Mouse (Mus musculus): ENCODE results near the gene Myf5. TPM values are rescaled to one million over a fixed set of nuclear protein-coding genes. Genes with fewer than 3 reads are reported as not detected.
A peak's percentile ranks its signal among the peaks of the same experiment; 100 is the strongest.

Gene Myf5
- 1 to 10 TPM; 1.1 to 2.6 TPM for total RNA-seq (2021)
- long read RNA-seq, experiment 1, partial matches to known transcripts = 0 of 1 reads
- long read RNA-seq, experiment 1, other reads (novel, unspliced or antisense) = 0 of 1 reads
- long read RNA-seq, experiment 2, partial matches to known transcripts = 1 of 1 reads
- long read RNA-seq, experiment 2, other reads (novel, unspliced or antisense) = 0 of 1 reads

DNA sequence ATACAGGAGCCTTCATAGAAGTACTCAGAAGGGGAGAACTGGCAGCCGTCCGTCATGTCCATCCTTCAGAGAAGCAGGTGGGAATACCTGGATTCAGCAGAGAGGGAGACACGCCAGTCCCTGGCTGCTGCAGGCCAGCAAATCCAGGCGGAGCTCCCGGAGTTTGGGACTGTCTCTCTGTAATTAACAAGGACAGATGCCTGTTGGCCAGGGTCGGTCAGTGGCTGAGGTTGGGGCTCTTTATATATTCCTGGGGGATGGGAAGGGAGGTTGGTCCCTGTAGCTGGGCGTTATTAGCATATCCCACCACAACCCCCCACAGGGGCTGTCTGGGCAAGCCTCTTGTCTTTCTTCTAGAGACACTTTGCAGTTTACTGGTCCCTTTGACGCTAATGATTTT lies at the start of gene Myf5:
TSS of gene Myf5 (minus strand) at position 265 of the 400 bp plus-strand sequence.
- no peak for DNase-seq (ENCODE audit: low spot score)

DNA sequence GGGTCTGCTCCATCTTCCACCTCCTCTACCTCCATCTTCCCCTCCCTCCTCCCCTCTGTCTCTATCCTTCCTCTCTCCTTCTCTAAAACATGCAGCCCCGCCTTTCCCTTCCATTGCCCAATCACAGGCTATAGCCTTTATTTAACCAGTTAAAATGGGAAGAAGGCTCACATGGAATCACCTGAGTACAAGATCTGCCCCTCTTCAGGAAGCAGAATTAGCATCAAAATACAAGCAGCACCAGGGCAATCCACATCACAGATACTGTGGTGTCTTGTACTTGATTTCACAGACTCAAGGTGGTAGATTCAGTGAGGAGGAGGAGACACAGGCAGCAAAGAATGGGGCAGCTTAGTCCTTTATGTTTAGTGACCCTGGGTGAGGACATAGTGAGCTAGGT lies 42.8 kb upstream of the Myf5 start:
- DNase-seq (ENCODE audit: low spot score) = no peak

DNA sequence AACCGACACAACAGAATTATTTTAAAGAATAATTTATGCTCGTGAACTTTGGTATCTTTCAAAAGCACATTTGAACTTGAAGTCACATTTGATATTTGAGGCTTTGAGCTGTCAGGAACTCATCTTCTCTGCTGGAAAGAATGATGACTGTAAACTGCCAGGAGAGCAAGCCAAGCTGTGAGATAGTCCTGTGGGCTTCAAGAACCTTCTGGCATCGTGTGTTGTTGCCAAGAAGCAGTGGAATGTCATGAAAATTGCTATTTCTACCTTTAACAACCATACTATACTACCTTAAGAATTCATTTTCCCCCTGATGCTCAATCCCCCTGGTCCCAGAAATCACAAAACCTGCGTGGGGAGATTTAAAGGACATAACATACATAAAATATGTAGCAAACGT lies 33.3 kb upstream of the Myf5 start:
- DNase-seq (ENCODE audit: low spot score) = no peak

DNA sequence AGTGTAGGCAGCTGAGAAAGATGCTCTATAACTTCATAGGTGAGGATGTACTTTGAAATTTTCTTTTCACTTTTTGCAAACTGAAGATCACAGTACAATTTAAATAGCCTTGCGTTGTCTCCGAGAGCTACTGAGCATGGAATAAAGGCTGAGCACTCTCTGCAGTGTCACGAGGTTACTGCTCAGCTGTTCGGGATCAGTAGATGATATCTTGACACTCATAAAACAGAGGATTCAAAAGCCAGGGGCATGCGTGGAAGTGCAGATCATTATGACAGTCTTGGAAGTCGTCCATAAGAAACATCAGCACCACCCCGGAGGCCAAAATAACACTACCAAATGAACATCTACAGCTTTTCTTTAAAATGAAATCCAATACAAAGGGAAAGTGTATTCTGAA lies 30.7 kb upstream of the Myf5 start:
- no peak for DNase-seq (ENCODE audit: low spot score)

DNA sequence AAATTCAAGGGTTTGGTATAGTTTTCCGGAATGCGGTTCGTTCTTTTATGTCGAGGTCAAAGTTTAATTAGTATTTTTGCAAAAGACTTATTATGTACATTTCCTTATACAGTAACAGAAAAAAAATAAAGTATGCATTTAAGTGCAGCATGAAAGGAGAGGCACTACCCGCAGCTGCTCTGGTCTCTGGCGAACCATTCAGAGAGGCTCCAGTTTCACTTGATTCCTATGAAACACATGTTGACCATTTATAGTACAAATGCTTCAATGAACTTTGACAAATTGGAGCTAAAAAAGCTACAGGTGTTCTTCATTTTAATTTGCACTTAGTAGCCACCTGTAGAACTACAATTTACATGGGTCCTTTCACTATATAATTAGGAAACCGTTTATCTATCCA lies 28.8 kb upstream of the Myf5 start:
- no peak for DNase-seq (ENCODE audit: low spot score)

DNA sequence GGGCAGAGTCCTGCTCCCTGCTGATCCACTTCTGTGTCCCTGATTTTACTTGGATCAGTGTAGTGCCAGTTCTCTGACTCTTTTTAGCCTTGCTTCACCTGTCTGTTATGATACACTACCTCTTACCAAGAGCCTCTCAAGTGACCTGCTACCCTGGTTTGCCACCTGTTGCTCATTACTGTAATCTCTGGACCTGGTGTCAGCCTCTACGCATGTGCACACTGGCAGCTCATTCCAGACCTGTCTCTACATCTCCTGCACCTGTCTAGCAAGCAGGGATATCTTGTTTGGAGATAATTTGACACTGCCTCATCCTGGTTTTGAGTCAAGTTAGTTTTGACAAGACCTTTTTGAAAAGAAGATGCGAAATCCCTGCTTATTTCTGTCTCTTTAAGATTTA lies 20.5 kb upstream of the Myf5 start:
- DNase-seq (ENCODE audit: low spot score) = peak; percentile 49

DNA sequence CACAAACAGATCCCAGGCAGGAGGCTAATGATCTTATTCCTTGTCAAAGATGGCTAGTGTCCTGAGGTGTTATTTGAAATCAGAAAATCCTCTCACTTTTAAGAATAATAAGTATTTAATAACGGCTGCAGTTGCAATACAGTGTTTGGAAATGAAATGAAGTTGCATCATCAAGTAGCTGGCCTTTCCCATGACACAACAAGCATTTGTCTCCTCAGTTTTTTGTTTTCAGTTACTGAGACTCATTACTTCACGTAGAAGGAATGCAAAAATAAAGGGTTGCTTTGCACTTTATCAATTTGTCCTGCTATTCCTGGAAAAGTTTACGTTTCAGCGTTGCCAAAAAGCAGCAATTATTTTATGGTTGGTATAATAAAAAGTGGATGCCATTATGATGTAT lies 17.5 kb upstream of the Myf5 start:
- DNase-seq (ENCODE audit: low spot score) = no peak

DNA sequence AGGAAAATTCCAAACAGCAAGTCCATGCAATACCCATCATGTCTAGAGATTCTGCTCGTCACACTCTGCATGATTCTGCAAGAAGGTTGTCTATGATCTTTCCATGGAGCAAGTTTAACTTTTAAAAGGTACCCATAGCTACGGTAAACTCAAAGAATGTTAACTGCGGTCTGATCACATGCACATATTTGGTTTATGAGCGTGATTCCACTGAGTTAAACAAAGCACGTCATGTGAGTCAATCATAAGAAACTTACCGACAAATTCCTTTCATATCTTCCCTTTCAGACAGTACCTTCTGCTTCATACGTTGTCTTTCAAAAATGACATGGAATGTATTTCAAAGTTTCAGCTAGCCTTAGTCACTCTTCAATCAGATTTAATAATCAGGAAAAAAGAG lies 16.3 kb upstream of the Myf5 start:
- DNase-seq (ENCODE audit: low spot score) = no peak

DNA sequence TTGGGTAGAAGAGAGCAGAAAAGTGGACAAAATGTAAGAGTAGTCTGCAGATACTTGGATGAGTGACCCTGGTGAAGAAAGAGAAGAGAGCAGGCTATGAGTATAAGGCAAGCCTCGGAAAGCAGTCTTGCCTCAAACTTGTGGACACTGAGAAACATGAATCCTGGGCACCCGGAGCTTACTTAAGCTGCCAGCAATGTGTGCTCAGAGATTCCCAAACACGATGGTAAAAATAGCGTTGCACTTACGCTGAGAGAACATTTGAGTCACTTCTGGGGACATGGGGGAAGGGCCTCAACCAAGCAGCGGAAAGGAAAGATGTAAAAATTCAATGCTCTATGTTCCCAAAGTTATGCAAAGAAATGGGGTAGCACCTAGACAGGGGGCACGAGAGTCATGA lies 13.7 kb upstream of the Myf5 start:
- peak; percentile 74 for DNase-seq (ENCODE audit: low spot score)

DNA sequence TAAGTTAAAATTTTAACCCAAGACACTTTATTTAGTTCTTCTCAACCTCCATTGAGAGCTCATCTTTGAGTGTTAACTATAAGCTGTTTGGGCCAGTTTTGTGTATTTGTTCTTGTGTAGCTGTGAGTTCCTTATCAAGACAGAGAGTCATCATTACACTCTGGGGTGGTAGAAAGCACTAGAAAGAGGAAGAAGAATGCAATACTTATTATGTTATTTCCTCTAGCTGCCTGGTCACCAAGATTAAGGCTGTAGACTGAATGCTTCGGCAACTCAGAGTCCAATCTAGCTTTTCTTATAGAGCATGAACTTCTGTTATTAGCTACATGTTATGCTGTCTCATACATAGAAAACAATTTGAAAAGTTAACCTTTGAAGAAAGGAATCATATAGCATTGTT lies 10.5 kb upstream of the Myf5 start:
- DNase-seq (ENCODE audit: low spot score) = no peak

DNA sequence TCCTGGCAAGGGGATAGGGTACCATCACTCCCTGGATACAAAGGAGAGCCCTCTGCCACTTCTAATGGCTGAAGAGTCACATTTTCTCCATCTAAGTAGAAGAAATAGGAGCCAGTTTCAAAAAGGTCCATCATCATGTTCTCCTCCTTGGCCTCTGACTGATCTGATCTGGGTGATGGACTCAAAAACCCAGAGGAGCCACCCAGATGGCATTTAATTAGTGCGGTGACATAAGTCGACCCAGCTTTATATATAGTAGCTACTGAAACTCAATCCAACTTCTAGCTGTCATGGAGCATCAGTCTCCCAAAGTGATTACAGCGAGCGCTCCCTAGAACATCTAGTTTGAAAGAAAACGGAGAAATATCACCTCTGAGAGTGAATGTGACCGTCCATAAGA lies 8.6 kb upstream of the Myf5 start, which contains the start of gene Myf6:
TSS of gene Myf6 (minus strand) at position 170 of the 400 bp plus-strand sequence.
- DNase-seq (ENCODE audit: low spot score) = peak; percentile 57

DNA sequence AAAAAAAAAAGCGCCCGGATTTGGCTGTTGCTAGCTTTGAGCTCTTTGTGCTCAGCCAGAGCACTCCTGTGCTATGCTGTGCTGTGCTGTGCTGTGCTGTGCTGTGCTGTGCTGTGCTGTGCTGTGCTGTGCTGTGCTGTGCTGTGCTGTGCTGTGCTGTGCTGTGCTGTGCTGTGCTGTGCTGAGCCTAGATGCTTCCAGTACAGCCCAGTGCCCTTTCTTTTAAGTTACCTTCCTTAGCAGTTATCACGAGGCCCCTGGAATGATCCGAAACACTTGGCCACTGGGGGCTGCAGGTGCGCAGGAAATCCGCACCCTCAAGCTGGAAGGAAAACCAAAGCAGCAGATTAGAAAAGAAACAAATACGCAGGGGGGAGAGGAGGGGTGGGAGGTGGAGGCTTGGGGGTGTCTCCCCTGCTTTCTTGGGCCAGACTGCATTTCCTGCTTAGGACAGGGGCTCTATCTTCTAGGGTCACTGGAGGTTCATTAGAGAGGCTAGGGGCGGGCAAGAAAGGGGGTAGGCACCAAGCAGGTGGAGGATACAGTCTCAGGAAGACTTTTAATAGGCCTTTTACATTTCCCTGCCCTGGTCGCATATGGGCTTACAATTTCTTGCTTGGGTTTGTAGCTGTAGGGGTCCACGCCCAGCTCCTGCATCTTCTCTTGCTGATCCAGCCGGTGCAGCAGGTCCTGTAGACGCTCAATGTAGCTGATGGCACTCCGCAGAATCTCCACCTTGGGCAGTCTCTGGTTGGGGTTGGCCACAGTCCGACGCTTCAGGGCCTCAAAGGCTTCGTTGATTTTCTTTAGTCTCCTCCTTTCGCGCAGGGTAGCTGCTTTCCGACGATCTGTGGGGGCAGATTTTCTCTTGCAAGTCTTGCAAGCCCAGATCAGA lies 7.9 kb upstream of the Myf5 start:
- DNase-seq (ENCODE audit: low spot score) = no peak

DNA sequence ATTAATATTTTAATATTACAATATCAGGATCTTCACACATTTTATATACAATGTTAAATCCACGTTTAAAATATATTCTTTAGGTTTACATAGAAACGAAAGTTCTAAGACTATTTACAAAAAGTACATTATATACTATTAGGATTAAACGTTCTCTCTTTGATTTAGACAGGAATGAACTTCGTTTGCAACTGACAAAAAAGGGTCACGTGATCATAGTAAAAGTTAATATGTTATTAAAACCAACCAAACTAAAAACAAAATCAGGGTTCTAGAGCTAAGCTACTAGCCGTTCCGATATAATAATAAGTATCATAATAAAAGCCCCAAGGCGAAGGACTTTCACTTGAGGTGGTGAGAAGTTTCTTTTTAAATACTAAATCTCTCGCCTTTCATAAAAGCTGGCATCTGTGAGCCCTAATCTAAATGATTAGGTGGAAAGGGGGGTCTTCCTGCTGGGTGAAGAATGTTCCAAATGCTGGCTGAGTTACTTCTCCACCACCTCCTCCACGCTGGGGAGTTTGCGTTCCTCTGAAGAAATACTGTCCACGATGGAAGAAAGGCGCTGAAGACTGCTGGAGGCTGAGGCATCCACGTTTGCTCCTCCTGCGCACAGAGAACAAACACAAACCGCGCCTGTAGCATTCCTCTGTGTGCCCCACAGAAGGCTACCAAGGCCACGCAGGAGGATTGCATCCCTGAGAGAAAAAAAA lies 7.1 kb upstream of the Myf5 start:
- no peak for DNase-seq (ENCODE audit: low spot score)

DNA sequence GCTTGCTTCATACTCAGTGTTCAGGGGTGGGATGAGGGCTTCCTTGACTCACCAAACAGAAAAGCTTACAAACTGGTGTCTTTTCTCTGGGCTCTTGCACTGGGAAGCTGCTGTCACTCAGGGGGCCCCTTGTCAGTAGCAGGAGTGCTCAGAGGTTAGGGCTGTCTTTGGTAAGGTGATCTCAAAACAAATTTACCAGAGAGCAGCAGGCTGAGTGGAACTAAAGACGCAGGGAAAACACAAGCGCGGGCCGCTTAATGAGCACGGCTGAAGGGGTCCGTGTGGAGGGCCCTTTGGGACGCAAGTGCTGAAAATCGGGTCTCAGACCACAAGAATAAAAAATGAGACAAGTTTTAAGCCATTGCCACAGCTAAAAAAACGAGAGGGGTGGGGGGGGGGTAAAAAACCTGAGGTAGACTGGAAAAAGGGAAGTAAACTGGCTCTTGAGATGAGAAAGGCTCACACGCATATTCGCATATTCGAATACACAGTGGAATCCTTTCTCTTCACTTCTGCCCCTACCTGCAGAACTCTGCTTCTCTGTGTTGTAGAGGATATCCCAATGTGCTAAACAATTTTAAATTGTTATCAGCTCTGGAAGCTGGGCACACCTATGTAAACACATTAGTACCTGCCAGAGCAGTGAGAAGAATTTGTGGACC lies 2.9 kb upstream of the Myf5 start:
- DNase-seq (ENCODE audit: low spot score) = no peak

DNA sequence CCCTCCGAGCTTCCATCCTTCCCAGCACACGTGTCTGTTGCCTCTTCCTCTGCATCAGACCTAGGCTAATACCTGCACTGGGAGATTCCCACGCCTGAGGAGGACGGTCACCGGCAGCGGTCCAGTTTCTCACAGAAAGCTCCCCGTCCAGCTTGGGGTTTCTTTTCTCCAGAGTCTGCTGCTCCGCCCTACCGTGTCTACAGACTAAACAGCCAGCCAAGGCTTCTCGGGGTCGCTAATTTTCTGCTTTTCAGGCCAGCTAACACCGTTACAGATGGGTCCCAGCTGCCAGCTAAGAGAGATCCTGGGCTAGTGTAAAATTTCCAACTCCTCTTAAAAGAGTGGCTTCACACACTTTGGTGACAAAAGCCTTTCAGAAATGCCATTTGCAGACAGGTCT lies 836 bp upstream of the Myf5 start:
- DNase-seq (ENCODE audit: low spot score) = no peak

DNA sequence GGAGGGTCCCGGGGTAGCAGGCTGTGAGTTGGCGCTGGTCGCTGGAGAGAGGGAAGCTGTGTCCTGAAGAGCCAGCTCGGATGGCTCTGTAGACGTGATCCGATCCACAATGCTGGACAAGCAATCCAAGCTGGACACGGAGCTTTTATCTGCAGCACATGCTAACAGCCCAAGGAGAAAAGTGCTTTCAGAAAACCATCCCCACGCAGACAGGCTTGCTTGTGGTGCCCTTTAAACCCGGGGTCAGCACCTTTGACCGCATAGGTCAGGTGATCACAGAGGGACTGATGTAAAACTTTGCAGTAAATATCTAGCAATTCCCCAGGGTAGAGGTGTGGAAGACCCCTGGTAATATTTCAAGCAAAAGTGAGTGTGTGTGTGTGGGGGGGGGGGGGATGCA lies 1.9 kb downstream of the Myf5 start:
- DNase-seq (ENCODE audit: low spot score) = no peak

DNA sequence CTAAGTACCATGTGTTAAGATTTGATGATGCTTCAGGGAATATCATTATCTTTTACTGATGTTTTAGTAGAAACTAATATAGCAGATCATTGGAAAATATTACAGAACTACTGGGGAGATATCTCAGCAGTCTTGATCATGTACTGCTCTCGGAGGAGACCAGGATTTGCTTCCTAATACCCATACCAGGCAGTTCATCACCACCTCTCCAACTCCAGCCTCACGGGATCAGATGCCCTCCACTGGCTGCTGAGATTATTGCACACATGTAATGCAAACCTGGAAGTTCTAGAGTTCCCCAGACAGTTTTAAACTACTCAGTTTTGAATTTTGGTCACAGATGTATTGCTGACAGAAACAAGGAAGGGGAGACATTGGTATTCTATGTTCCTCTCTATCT lies 12.4 kb downstream of the Myf5 start:
- DNase-seq (ENCODE audit: low spot score) = no peak

DNA sequence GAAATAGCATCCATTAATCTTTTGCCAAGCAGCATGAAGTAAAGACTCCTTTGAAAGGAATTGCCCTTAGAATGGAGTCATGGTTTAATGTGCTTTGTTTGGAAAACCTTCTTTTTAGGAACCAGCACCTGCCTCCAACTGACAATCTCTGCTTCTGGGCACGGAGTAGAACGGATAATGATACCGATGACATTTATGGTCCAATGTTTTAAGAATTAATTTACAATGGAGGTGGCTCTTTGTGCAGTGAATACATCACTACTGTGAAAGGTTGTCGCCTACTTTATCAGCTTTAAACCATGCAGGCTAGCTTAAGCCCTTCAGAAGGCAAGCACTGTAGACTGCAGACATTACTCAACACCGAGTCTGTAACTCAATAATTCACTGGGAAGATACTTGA lies 14.2 kb downstream of the Myf5 start:
- no peak for DNase-seq (ENCODE audit: low spot score)

DNA sequence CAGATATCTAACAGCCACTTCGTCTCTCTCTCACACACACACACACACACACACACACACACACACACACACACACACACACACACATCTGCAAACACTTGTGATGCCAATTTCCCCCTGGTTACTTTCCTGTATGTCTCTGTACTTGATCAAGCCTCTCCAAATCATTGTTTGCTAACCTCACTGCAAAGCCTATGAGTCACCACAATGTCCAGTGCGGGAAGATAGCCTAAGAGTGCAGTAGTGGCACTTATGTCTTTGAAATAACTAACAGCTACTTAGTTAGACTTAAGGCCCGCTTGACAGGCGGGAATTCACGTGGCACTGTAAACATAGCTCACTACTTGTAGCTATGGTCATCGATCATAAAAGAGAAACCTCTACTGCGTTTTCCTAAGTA lies 18.1 kb downstream of the Myf5 start:
- no peak for DNase-seq (ENCODE audit: low spot score)

DNA sequence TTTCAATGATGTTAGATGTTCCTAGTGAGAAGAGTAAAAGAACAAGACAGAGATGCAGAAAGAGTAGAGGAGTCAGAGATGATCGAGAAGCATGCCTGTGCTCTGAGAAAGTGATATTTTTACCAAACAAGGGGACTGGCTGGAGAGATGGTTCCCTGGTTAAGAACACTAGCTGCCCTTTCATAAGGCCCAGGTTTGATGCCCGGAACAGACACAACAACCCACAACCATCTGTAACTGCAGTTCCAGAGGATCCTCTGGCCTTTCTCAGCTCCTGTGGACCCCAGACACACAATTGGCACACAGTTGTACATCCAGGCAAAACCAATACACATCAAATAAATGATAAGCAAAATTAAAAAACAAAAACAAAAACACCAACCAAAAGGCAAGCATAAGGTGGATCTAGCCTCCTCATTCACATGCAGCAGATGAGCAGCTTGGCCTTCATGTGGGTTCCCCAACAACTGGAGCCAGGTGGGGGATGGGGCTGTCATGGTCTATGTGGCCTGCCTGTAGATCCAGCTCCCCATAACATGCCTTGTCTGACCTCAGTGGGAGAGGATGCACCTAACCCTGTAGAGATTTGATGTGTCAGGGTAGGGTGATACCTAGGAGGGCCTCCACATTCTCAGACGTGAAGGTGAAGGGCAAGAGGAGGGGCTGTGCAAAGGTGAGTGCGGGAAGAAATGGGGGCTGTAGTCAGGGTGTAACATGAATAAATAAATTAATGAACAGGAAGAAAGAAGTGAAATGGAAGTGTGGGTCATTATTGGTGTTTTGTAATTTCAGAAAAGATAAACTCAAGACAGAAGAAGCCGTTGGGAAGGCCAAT lies 36.2 kb downstream of the Myf5 start:
- no peak for DNase-seq (ENCODE audit: low spot score)

DNA sequence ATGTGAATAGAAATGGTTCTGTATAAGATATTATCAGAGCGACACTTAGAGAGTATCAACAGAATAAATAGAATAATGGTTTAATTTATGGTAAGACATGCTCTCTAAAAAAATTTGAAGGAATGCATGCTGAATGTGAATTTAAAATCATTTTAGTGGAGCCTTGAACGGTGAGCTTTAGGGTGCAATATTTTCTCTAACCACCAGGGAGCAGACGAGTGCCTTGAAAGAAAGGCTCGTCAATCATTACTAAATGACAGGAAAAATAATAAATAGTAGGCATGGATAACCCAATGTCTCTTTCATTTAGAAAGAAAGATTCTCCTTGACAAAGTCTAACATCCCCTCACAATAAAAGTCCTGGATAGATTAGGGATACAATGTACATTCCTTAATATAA lies 43.2 kb downstream of the Myf5 start:
- DNase-seq (ENCODE audit: low spot score) = peak; percentile 24
